8 mouse cellular contexts compared by ENCODE assay signal in genomic region chr4:44970612-44971110, GRCm38 (mm10). TPM values are rescaled to one million over a fixed set of nuclear protein-coding genes. Genes with fewer than 3 reads are reported as not detected.
DNase-seq lines count a peak whose midpoint lies in the region; ATAC-seq and TF ChIP-seq lines count a peak whose summit lies in the region.

No protein-coding gene starts in this region.

- H3K4me3 ChIP-seq in testis, adult 2 months (ENCODE audit: control insufficient read depth, low read depth, low read length): no peak overlapping the region

- H3K27me3 ChIP-seq in testis, adult 2 months (ENCODE audit: control insufficient read depth, insufficient read depth, low read length): no peaks in the 10 kb centered on the region

- H3K36me3 ChIP-seq in testis, adult 2 months (ENCODE audit: control insufficient read depth, insufficient read depth, low read length): no peaks in the 10 kb centered on the region

- peaks cover 5% of the 10 kb centered on the region for H3K4me1 ChIP-seq in testis, adult 2 months (ENCODE audit: control insufficient read depth, insufficient read depth, low read length)

- no peak for TF ChIP-seq POLR2A in testis, adult 2 months (IDR thresholded peaks at IDR 0.05; ENCODE audit: control insufficient read depth, low read depth, low read length)

- 0 out of 2 replicates have a peak, but pooled peaks have one; percentile 24 for ATAC-seq in frontal cortex, adult (ENCODE audit: low TSS enrichment)

- no peak overlapping the region for H3K27ac ChIP-seq in testis, adult 2 months (ENCODE audit: control insufficient read depth, insufficient read depth, low read depth, low read length)

- TF ChIP-seq CTCF in testis, adult 2 months (IDR thresholded peaks at IDR 0.05; ENCODE audit: control insufficient read depth, insufficient read depth, insufficient replicate concordance, low read depth, low read length): peak; percentile 65; the same call in 1 of the 2 replicates

- no peak for DNase-seq in frontal cortex, postnatal 25 days (ENCODE audit: low spot score in 2 of 2)
- no peak for DNase-seq in testis, postnatal 14 days (ENCODE audit: low spot score)
- DNase-seq in cerebellum, adult 8-10 months: peak; percentile 45
- peak; percentile 70 for DNase-seq in hindlimb bud, embryonic 11.5 days (ENCODE audit: extremely low spot score, low read depth, low spot score)
- peak; percentile 84 for DNase-seq in mesoderm, embryonic 11.5 days (ENCODE audit: low read depth, low spot score)
- peak; percentile 56 for DNase-seq in yolk sac, embryonic 10.5 days (ENCODE audit: low spot score)

RNA-seq across cellular contexts. Expression of gene Grhpr, which starts 10.5 kb away (rescaled TPM):
- 12.6 and 13.1 TPM in 2 replicates for polyA plus RNA-seq in testis, adult 2 months (2012; rRNA removed)

RNA-seq across cellular contexts. Expression of gene Zbtb5, which starts 41.6 kb away (rescaled TPM):
- 36.2 and 41.6 TPM in 2 replicates for polyA plus RNA-seq in testis, adult 2 months (2012; rRNA removed)

RNA-seq across cellular contexts. Expression of gene Polr1e, which starts 47.7 kb away (rescaled TPM):
- polyA plus RNA-seq in testis, adult 2 months (2012; rRNA removed): 6.3 and 6.8 TPM in 2 replicates

Comparison
In these comparisons a context has a peak if more than half of its experiments do, and no peak if none do; other contexts are left out.
1. DNase-seq: peak in cerebellum, adult 8-10 months (single experiment), hindlimb bud, embryonic 11.5 days (single experiment), mesoderm, embryonic 11.5 days (single experiment) and yolk sac, embryonic 10.5 days (single experiment); none in frontal cortex, postnatal 25 days (0 of 2) and testis, postnatal 14 days (single experiment).